Mouse (Mus musculus) spleen, postnatal 36 days (tissue): ENCODE results near the gene Blcap.

Source experiments
- DNase-seq, 2 experiments: peaks; one replicate each; pipeline ENCODE4 v3.0.0; 2022; ENCODE audit warnings: low spot score in 2 of 2, mixed read lengths in 1 of 2

Gene Blcap

DNA sequence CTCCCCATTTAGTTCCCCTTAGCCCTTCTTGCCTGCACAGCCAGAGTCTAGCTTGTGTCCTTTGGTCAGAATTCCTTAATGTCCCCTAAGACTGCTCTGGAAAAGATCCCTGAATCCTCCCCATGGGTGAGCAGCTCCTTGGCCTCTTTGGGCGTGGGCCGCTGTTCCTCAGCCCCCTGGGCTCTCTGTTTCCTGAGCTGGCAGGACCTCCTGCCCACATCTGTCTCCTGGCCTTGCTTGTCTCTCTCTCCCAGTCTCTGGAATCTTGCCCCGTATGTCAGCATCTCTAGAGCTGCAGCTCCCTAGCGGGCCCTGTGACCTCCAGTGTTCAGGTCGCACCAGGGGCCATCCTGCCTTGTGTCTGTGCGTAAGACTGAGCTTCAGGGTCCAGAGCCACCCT, 51.6 kb downstream of the Blcap start:
- DNase-seq, result no peak

DNA sequence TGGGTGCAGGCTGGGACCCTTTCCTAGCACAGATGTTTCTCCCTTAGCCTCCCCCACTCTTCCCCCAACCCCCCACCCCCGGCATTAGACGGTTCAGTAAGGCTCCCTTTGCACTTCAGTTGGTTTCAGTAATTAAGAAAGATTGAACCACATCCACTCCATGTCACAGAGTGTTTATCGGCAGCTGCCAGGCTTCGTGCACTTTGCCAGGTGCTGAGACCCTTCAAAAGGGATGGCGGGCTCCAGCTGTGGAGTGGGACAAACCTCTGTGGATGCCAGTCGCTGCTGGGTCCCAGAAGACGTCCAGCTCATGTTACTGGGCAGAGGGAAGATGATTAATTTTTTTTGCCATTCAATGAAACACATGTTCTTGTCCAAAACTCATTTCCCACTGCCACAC, 52.6 kb downstream of the Blcap start:
- DNase-seq, result no peak

DNA sequence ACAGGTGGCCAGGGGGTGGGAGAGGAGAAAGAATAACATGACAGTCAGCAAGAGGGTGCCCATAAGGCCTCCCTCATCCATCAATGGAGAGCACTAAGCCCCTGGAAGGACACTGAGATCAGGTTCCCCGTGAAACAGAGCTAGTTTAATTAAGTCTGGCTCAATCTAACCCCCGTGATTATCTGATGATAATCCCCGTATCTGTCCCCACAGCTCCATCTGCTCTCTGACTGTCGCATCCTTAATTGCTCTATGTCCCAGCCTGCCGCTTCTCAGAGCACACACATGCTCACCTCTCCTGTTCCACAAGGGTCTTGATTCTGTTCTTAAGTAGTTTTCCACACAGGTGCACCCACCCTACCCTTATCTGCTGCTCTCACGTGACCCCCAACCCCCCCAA, 53.5 kb downstream of the Blcap start:
- DNase-seq, result no peak

DNA sequence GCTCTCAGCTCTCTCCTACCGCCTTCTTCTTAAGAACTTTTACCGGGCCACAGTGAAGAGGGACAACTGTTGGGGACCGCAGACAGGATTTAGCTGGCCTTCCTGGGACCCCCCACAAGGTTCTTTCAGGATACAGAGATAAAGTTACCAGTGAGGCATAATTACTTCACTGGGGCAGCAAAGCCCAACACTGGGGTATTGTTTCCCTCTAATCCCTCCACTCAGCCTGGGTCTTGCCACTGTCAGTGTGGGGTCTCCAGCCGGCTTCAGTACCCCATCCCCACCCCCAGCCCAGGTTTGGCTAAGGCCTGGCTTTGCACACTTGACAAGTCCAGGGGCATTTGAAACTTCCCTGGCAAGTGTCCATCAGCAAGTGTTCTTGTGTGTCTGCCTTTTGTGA, 56.7 kb downstream of the Blcap start:
- DNase-seq, result no peak

DNA sequence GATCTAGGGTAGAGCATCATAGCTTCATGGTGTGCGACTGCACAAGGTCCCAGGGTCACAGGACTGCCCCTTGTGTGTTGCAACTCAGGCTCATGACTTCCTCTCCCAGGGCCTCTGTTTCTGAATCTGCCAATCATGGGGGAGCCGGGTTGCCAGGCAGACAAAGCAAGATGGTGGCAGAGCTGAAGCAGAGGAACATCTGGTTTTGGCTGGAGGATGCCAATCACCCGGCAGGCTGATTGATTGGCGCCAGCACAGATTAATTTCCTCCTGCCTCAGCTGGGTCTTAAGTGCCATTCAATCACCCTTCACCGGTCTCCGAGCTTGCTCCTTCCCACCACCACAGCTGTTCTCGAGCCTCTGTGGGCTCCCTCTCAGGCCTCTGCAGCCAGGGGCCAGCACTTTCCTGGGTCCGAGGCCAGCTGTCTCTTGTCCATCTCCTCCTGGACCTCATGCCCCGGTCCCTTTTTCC, 57.3 kb downstream of the Blcap start:
- DNase-seq, result peak in 1 of 2 experiments; percentile 5

DNA sequence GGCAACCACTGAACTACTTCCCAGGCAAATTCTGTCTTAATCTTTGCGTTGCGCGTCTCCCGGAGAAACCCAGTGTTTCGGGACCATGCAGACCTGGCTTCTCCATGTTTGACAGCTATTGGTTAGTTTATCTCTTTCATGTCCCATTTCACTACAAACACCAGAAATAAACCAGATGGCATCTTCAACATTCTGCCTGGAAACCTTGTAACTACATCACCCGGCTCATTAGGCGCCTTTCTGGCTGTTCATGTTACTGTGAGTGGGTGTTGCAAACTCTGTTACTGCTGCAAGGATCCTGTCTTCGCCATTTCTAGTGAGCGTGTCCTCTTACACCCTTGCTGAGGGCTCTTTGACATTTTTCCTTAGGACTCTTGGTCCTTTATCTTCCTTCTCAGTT, 58.2 kb downstream of the Blcap start:
- DNase-seq, result no peak

DNA sequence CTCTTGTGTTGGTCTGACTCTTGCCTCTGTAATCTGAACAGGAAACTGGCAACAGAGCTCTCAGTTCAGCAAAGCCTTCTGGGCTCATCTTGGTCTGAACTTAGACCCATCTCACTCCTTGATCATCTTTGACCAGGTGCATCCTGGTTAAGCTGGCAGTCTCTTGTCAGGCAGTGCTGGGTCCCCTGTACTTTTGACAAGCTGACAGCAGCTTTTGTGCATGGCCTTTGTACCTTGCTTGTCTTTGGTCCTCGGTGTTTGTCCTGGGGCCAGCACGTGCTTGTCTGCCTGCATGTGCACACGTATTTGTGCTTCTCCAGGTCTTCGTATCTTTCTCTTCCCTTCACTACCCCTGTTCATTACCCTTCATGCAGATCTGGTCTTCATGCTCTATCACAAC, 61.0 kb downstream of the Blcap start:
- DNase-seq, result no peak

DNA sequence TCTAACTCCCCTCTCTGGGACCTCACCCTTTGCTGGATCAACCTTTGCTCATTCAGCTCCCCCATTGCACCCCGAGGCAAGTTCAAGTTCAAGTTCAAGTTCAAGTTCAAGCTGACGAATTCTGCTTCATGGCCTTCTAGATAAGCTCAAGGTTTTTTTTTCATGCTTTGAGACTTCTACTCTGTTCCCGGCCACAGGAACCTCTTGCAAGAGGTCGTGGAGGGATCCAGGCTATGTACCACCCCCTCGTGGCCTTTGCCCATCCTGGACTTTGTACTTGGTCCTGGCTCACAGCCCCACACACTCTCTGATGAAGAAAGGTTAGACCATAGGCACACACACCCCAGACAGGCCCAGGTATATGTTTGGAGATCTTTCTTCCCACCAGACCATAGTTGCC, 61.9 kb downstream of the Blcap start:
- DNase-seq, result no peak

DNA sequence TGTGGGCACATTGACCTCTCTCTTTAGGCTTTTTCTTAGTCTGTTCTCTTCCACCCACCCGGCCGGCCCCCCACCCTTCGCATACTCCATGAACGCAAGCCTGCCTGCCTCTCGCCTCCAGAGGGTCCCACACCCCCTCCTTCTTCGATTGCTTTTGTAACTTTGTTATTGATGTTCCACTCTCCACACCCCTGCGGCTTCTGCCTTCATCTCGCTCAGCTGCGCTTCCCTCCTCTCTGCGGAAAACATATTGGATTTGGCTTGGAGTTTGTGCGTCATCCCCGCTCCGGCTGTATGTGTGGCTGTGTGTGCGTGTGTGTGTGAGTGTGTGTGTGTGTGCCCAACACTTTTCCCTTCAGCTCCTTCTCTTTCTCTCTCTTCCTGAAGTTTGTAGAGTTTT, 64.3 kb downstream of the Blcap start:
- DNase-seq, result no peak
